Mouse (Mus musculus) hindbrain, embryonic 16.5 days (tissue): ENCODE results near the gene Tbkbp1. TPM values are rescaled to one million over a fixed set of nuclear protein-coding genes. Genes with fewer than 3 reads are reported as not detected.

Experiments
- ATAC-seq: fragments of 200-750 bp; cut with Nextera tagmentation; 2 replicates; pipeline ENCODE4 v1.8.0; 2017; ENCODE audit warnings: moderate TSS enrichment, moderate library complexity
- H3K27ac ChIP-seq: fragments of 300-500 bp; sonication (generic); 2 replicates; pipeline ENCODE4 v1.5.1; 2014; ENCODE audit warnings: low read depth, mild to moderate bottlenecking, control low read depth, low read length, moderate library complexity
- H3K27me3 ChIP-seq: fragments of 300-500 bp; sonication (generic); replicated peaks from 2 replicates; pipeline ENCODE4 v1.6.1; 2014; ENCODE audit warnings: low read length; ENCODE audit not compliant: control insufficient read depth, insufficient read depth
- H3K36me3 ChIP-seq: fragments of 300-500 bp; sonication (generic); 2 replicates; pipeline ENCODE4 v1.6.1; 2014; ENCODE audit warnings: mild to moderate bottlenecking, low read length, moderate library complexity, mixed read lengths; ENCODE audit not compliant: control insufficient read depth, insufficient read depth
- H3K4me1 ChIP-seq: fragments of 300-500 bp; sonication (generic); 2 replicates; pipeline ENCODE4 v1.6.1; 2014; ENCODE audit warnings: low read depth, low read length; ENCODE audit not compliant: control insufficient read depth, insufficient read depth
- H3K4me2 ChIP-seq: fragments of 300-500 bp; sonication (generic); 2 replicates; pipeline ENCODE4 v1.6.1; 2014; ENCODE audit warnings: mild to moderate bottlenecking, low read length, control low read depth, moderate library complexity
- H3K4me3 ChIP-seq: fragments of 300-500 bp; sonication (generic); 2 replicates; pipeline ENCODE4 v1.5.1; 2014; ENCODE audit warnings: mild to moderate bottlenecking, low read length, control low read depth, moderate library complexity
- H3K9ac ChIP-seq: fragments of 300-500 bp; sonication (generic); 2 replicates; pipeline ENCODE4 v1.6.1; 2014; ENCODE audit warnings: low read depth, mild to moderate bottlenecking, control low read depth, low read length, moderate library complexity
- H3K9me3 ChIP-seq: fragments of 300-500 bp; sonication (generic); 2 replicates; pipeline ENCODE4 v1.6.1; 2014; ENCODE audit warnings: mild to moderate bottlenecking, low read length, moderate library complexity; ENCODE audit not compliant: control insufficient read depth
- WGBS: fragments of 180-500 bp; shearing (Covaris S2); extraction: QIAGEN DNeasy Blood & Tissue Kit; methylation state at CpG from one replicate; pipeline ENCODE4 v1.1.7; 2014; 5-methylcytosine and 5-hydroxymethylcytosine counted together
- polyA plus RNA-seq: library from polyadenylated mRNA; unstranded; fragments of >200 nt; fragmentation: Nextera tagmentation; extraction: Ambion mirVana; gene quantifications from 2 replicates; pipeline ENCODE4 v1.2.1, GENCODE M21; 2015

The Tbkbp1 gene
- polyA plus RNA-seq, 1 experiment from 2014 or later = 7.8 TPM

DNA sequence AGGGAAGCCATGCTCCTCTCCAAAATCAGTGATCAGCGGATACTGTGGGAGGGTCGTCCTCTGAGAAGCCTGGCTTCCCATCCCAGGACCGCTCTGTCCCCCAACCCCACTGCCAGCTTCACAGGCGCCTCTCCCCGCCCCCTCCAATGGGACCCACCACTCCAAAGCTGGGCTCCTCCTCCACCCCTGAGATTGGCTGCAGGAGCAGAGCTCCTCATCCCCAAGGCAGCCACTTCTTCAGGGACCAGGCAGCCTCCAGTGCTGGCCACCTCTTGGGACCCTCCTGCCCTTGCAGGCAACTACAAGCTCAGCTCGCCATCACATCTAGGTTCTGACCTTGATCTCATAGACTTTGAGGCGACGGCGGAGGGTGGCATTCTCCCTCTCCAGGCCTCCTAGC lies 2.3 kb downstream of the Tbkbp1 start:
- H3K9ac ChIP-seq = peak overlapping the region; percentile 87
- WGBS = 30% methylated on average over 9 of the region's 9 CpGs
- H3K4me1 ChIP-seq = peaks cover 29% of the 10 kb centered on the region
- H3K4me3 ChIP-seq = peak overlapping the region; percentile 1; the same call in 1 of the 2 replicates
- no peaks in the 10 kb centered on the region for H3K9me3 ChIP-seq
- no peak overlapping the region for H3K27ac ChIP-seq
- H3K27me3 ChIP-seq = no peaks in the 10 kb centered on the region
- peak overlapping the region; percentile 84 for H3K4me2 ChIP-seq
- no peak for ATAC-seq
- H3K36me3 ChIP-seq = peaks cover 8% of the 10 kb centered on the region; the same call in 1 of the 2 replicates

DNA sequence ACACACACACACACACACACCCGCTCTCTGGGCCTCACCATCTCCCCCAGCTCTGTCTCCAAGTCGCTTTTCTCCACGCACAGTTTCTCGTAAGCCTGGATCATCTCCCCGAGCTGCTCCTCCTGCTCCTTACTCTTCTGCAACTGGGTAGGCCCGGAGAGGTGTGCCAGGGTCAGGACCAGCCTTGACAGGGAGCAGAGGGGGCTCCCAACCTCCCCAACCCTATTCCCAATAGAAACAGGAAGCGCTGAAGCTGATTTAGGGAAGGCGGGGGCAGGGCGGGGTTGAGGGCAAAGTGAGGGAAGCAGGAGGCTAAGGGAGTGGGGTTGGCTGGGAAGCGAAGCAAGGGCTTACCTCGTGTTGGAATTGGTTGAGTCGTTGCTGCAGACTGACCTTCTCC lies 2.7 kb downstream of the Tbkbp1 start:
- Histone ChIP-seq H3K4me2 (peak overlapping the region; percentile 84; the same call in 1 of the 2 replicates), H3K36me3 (peaks cover 8% of the 10 kb centered on the region; the same call in 1 of the 2 replicates), H3K9me3 (no peaks in the 10 kb centered on the region), H3K27me3 (no peaks in the 10 kb centered on the region), H3K27ac (no peak overlapping the region), H3K4me3 (no peak overlapping the region), H3K9ac (no peak overlapping the region; the same call in 1 of the 2 replicates), H3K4me1 (peaks cover 29% of the 10 kb centered on the region)
- ATAC-seq = no peak
- 36% methylated on average over 12 of the region's 12 CpGs for WGBS

DNA sequence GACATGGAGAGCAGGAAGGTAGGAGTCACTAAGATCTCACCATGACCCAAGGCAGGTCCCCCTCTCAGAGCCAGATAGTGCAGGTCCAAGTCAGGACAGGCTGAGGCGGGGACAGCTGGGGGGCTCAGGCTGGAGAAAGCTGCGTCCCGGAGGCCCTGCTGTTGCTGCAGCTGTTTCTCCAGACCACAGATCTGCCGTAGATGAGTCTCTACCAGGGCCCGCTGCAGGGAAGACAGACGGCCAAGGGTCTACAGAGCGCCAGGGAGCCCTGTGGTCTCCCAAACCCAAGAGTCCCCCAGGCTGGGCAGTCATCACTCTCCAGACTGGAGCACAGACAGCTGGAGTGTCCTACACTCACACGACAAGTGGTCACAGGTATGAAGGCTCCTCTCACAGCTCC lies 4.0 kb downstream of the Tbkbp1 start:
- H3K36me3 ChIP-seq = peaks cover 10% of the 10 kb centered on the region; the same call in 1 of the 2 replicates
- no peak overlapping the region for H3K4me3 ChIP-seq
- no peaks in the 10 kb centered on the region for H3K27me3 ChIP-seq
- no peak overlapping the region for H3K27ac ChIP-seq
- H3K9ac ChIP-seq = 0 out of 2 replicates have a peak overlapping the region, but pooled peaks have one; percentile 10
- H3K9me3 ChIP-seq = no peaks in the 10 kb centered on the region
- no peak for ATAC-seq
- H3K4me2 ChIP-seq = no peak overlapping the region
- H3K4me1 ChIP-seq = peaks cover 22% of the 10 kb centered on the region
- 65% methylated on average over 8 of the region's 8 CpGs for WGBS

DNA sequence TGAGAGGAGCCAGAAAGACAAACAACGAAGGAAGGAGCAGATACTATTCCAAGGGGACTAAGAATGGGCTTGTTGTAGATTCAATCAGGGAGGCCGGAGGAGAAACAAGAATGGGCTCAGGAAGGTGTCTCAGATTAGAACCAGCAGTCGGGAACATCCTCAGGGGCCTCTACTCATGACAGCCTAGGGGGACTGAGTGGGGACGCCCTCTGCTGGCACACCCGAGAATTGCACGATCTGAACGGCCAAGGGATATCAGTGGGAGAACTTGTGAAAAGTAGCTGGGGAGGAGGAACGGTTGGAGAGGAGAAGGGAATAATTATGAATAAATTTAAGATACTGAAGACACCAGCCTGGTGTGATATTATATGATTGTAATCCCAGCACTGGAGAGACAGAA lies 4.6 kb downstream of the Tbkbp1 start:
- Histone ChIP-seq H3K4me2 (no peak overlapping the region), H3K9me3 (no peaks in the 10 kb centered on the region), H3K4me1 (peaks cover 16% of the 10 kb centered on the region), H3K27ac (no peak overlapping the region), H3K36me3 (peaks cover 11% of the 10 kb centered on the region; the same call in 1 of the 2 replicates), H3K4me3 (no peak overlapping the region), H3K9ac (no peak overlapping the region), H3K27me3 (no peaks in the 10 kb centered on the region)
- WGBS = 8% methylated on average over 8 of the region's 8 CpGs
- ATAC-seq = no peak

DNA sequence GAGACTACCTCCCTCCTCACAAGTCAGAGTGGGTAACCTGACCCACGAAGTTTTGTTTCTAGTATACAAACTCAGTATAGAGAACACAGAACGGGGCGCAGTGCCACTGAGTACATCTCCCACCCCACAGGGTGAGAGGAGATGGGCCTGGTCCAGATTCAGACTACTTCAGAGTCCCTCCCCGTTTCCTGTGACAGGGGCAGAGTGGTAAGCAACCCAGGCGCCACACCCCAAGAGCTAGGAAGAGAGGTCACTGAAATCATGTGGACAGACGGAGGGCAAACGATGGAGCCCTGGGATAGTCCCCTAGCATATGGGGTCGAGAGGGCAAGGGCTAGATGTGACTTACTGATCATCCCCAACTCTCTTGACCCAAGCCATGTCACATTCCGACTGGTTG lies 5.3 kb downstream of the Tbkbp1 start:
- 82% methylated on average over 9 of the region's 9 CpGs for WGBS
- no peak overlapping the region for H3K4me2 ChIP-seq
- H3K4me3 ChIP-seq = no peak overlapping the region
- H3K9ac ChIP-seq = no peak overlapping the region
- no peak overlapping the region for H3K27ac ChIP-seq
- H3K36me3 ChIP-seq = peaks cover 11% of the 10 kb centered on the region; the same call in 1 of the 2 replicates
- peaks cover 14% of the 10 kb centered on the region for H3K4me1 ChIP-seq
- H3K9me3 ChIP-seq = no peaks in the 10 kb centered on the region
- no peak for ATAC-seq
- no peaks in the 10 kb centered on the region for H3K27me3 ChIP-seq

DNA sequence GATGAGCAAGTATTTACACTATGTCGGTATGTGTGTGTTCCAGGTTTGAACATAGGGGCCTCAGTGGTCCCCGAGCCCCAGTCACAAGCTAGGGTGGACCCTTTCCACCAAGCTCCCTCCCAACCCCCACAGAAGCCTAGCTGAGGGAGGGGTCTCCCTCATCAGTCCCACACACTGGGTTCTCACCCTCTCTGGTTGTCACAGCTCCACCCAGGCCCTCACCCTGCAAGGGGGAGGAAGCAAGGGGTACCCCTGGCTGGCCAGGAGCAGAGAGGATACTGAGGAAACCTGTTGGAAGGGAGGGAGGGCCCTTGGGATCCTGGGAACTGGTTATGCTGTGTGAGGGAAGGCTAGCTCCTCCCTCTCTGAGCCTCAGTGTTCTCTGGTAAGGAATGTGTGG lies 6.0 kb downstream of the Tbkbp1 start:
- H3K27me3 ChIP-seq = 0 out of 2 replicates have a peak, but pooled peaks cover 2% of the 10 kb centered on the region
- H3K9me3 ChIP-seq = no peaks in the 10 kb centered on the region
- H3K36me3 ChIP-seq = peaks cover 11% of the 10 kb centered on the region; the same call in 1 of the 2 replicates
- WGBS = 67% methylated on average over 2 of the region's 2 CpGs
- H3K4me2 ChIP-seq = no peak overlapping the region
- no peak overlapping the region for H3K9ac ChIP-seq
- H3K27ac ChIP-seq = no peak overlapping the region
- H3K4me1 ChIP-seq = peaks cover 14% of the 10 kb centered on the region
- H3K4me3 ChIP-seq = no peak overlapping the region
- ATAC-seq = no peak

DNA sequence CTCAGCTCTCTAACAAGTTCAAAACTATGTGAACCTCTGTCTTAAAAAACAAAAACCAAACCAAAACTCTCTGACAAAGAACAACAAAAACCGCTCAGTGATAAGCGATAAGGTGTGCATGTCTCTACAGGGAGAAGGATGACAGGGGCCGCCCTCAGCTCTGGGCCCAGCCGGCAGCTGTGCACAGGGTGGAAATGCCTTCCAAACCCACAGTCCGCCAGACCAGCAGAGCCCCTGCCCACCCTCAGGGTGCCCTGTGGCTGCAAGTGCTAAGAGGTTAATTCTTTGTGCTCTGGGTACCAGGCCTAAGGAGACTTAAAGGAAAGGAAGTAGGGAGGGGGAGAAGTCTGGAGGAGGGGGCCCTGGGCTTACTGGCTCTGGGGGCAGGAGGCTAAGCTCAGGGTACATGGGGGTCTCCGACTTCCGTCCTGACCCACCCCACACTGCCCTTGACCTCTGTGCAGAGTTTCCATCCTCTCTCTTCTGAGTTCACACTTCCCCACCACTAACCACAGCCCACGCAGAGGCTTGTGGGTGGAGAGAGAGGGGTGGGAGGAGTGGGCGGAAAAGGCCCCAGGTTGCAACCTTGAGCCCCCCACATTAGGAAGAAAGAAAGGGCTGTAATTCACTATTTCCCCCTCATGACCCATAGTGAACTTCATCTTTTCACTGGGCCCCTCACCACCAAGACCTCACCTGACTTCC lies 7.9 kb downstream of the Tbkbp1 start:
- peaks cover 11% of the 10 kb centered on the region; the same call in 1 of the 2 replicates for H3K36me3 ChIP-seq

DNA sequence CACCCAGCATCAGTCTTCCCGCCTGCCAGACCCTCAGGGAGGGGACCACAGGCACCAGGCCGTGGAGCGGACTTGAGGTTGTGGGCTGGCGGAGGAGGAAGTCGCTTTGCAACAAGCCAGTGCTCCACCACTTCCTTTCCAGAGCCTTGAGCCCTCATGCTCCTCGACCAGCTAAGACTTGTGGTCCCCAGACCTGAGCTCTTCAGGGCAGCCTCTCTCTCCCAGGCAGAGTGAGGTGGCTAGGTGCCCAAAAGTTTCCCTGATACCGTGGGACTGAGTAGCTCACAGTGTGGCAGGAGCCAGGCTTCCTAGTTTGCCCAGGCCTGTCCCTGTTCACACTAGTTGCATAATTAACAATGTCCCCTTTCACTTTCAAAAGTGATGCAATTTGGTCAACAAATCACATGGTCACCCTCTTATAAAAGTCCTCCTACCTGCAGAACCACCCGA lies 9.1 kb downstream of the Tbkbp1 start:
- ATAC-seq = no peak
- H3K4me3 ChIP-seq = no peak overlapping the region
- 78% methylated on average over 8 of the region's 8 CpGs for WGBS
- H3K9me3 ChIP-seq = no peaks in the 10 kb centered on the region
- peaks cover 9% of the 10 kb centered on the region; the same call in 1 of the 2 replicates for H3K36me3 ChIP-seq
- H3K27me3 ChIP-seq = 0 out of 2 replicates have a peak, but pooled peaks cover 2% of the 10 kb centered on the region
- no peak overlapping the region for H3K4me2 ChIP-seq
- H3K27ac ChIP-seq = no peak overlapping the region
- H3K4me1 ChIP-seq = peaks cover 16% of the 10 kb centered on the region
- H3K9ac ChIP-seq = no peak overlapping the region

More for the DNA sequence above, 7.9 kb downstream of the Tbkbp1 start:
- ATAC-seq = no peak
- 0 out of 2 replicates have a peak, but pooled peaks cover 2% of the 10 kb centered on the region for H3K27me3 ChIP-seq
- H3K9me3 ChIP-seq = no peaks in the 10 kb centered on the region
- no peak overlapping the region for H3K9ac ChIP-seq
- peaks cover 13% of the 10 kb centered on the region for H3K4me1 ChIP-seq
- no peak overlapping the region for H3K27ac ChIP-seq
- no peak overlapping the region for H3K4me2 ChIP-seq
- 80% methylated on average over 9 of the region's 9 CpGs for WGBS
- H3K4me3 ChIP-seq = no peak overlapping the region

DNA sequence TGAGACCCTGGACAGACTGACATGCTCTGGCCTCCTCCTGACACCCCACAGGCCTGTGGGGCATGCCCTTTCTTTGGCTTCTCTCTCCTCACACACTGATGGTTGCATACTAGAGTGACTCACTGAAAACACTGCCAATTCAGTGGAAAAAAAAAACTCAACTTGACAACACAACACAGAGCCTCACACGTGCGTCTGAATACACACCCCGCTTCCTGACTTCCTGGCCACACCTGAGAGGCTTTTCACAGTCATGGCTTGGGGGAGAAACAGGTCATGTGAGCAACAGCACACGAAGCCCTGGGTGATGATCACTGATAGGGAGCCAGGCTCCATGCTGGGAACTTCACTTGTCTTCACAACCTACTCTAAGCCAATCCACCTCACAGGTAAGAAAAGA lies 10.5 kb downstream of the Tbkbp1 start:
- H3K27ac ChIP-seq = no peak overlapping the region
- no peaks in the 10 kb centered on the region for H3K9me3 ChIP-seq
- H3K4me3 ChIP-seq = no peak overlapping the region
- no peak overlapping the region for H3K9ac ChIP-seq
- WGBS = 76% methylated on average over 4 of the region's 4 CpGs
- H3K4me1 ChIP-seq = peaks cover 16% of the 10 kb centered on the region
- no peak overlapping the region for H3K4me2 ChIP-seq
- no peak for ATAC-seq
- 0 out of 2 replicates have a peak, but pooled peaks cover 2% of the 10 kb centered on the region for H3K27me3 ChIP-seq
- peaks cover 4% of the 10 kb centered on the region; the same call in 1 of the 2 replicates for H3K36me3 ChIP-seq
